Mouse (Mus musculus) small intestine, adult 2 months (tissue): ENCODE measurements around the gene Ssr2.

Experiments
- CTCF ChIP-seq: fragments of 200-500 bp; IDR thresholded peaks from 2 replicates; pipeline ENCODE4 v1.5.1; 2012; ENCODE audit warnings: low read depth, mild to moderate bottlenecking, control low read depth, inconsistent platforms, low read length, moderate library complexity, mixed read lengths; ENCODE audit not compliant: insufficient replicate concordance, insufficient read length; ENCODE audit errors: extremely low read depth
- POLR2A ChIP-seq: fragments of 200-500 bp; IDR thresholded peaks from 2 replicates; pipeline ENCODE4 v1.6.1; 2012; ENCODE audit warnings: low read depth, mild to moderate bottlenecking, control low read depth, inconsistent platforms, low read length, moderate library complexity

DNA sequence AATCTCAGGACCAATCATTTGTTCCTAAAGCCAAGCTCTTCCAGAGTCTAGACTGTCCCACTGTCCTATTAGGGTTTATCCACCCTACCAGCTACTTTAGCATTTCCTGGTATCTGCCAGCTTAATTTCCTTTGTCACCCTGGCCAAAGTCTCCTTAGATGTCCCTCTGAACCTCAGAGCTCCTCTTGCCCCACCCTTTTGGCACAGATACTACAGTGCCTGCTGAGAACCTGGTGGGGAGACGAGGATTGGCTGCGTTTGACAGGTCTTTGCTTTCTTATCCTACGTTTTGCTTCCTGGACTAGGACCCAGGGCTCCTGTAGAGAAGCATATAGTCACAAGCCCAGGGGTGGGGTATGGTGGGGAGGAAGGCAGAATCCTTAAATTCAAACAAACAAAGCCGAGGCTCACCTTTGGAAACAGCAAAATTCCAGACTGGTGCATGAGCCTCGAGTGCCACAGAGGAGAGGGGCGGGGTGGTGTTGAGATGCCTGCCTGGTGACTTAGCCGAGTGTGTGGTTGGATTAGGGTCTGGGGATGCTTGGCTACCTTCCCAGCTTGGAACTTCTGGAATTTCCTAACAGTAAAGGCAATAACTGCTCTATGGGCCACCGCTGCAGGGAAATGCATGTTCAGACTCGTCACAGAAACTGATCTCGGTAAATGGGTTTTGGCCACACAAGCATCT lies 18.4 kb downstream of the Ssr2 start:
- no peak for TF ChIP-seq CTCF
- no peak for TF ChIP-seq POLR2A
